Mouse (Mus musculus): Measurements from ENCODE around the gene Gm8890. TPM values are rescaled to one million over a fixed set of nuclear protein-coding genes. Genes with fewer than 3 reads are reported as not detected.
"Not testable (repeated sequence)": the region's sequence is repeated elsewhere in the genome, so short reads cannot be mapped to it uniquely, and the experiment has no call there.

Gm8890 gene
- total RNA-seq (2015) (not detected in 2 replicates), total RNA-seq (2017) (not detected in 2 replicates)

DNA sequence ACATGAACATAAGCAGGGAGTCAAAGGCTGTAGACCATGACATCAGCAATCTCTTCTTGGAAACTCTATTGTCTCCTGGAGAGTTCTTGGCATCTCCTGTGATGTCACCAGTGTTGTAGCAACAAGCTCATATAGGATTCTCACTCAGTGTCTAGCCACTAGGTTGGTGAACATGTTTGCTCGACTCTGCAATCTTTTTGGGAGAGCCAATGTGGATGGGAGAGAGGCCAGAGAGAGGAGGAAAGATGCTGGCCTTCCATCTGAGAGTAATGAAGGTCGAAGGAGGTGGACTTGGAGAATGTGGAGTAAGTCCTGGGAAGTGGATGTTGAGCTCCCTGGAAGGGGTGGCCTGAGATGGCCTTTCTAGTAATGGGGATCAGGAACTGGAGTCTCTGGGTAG lies at the start of gene Gm8890:
Gm8890 (plus strand) TSS at position 301 of the 400 bp plus-strand sequence.
- ATAC-seq (replicated peaks; ENCODE audit: poor library complexity) = not testable (repeated sequence)

DNA sequence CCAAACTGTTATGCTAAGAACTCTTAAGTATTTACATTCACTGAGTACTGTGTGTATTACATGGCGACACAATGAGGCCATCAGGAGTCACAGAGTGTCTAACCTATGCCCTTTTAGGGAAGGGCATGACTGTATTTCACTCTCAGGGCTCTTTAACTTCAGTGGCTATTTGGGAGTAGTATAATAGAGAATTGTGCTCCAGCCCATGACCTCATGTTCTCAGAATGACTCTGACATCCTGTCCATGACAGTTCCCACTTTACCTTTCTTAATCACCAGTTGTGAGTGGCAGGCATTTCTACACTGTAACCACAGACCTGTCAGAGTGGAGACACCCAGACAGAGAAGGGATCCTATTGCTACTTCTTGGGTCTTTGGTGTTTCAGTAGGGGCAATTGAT lies 388 bp downstream of the Gm8890 start:
- not testable (repeated sequence) for ATAC-seq (replicated peaks; ENCODE audit: poor library complexity)

Other genes starting within 250 kb of the Gm8890 start
- gene Gm8879, start 128.4 kb upstream of the Gm8890 start, total RNA-seq (2015) = not detected in 2 replicates
- gene Gm8879, start 128.4 kb upstream of the Gm8890 start, total RNA-seq (2017) = not detected in 2 replicates
- not detected in 2 replicates for gene Gm5861, start 73.0 kb upstream of the Gm8890 start, total RNA-seq (2015)
- not detected in 2 replicates for gene Gm5861, start 73.0 kb upstream of the Gm8890 start, total RNA-seq (2017)
- gene Speer1, start 85.5 kb downstream of the Gm8890 start, total RNA-seq (2015) = not detected in 2 replicates
- gene Speer1, start 85.5 kb downstream of the Gm8890 start, total RNA-seq (2017) = not detected in 2 replicates
- not detected in 2 replicates for gene Gm8897, start 160.4 kb downstream of the Gm8890 start, total RNA-seq (2015)
- gene Gm8897, start 160.4 kb downstream of the Gm8890 start, total RNA-seq (2017) = not detected in 2 replicates
- gene Gm8906, start 246.7 kb downstream of the Gm8890 start, total RNA-seq (2015) = not detected in 2 replicates
- not detected in 2 replicates for gene Gm8906, start 246.7 kb downstream of the Gm8890 start, total RNA-seq (2017)

Data from megakaryocyte progenitor cell, adult 5-6 weeks (primary cell).